Mouse (Mus musculus) C3H10T1/2 (cell line): ENCODE measurements around the gene Atm. TPM values are rescaled to one million over a fixed set of nuclear protein-coding genes. Genes with fewer than 3 reads are reported as not detected.

ENCODE experiments used
- polyA plus RNA-seq, 2 experiments: library from polyadenylated mRNA; unstranded; fragments of >200 nt; fragmentation: generic; extraction: Trizol; gene quantifications; one replicate each; pipeline ENCODE4 v1.2.1; 2012; ENCODE audit warnings: missing spikeins in 2 of 2

The Atm gene
- polyA plus RNA-seq: under 1 TPM; 0.16 to 0.60 TPM

GRCm38 (mm10) chr9:53536558-53537320 is at the start of gene Atm, which contains the start of gene Npat:
Atm (minus strand) TSS chr9:53536740.
Npat (plus strand) TSS chr9:53537047.

GRCm38 (mm10) chr9:53402291-53402711 is 134.2 kb downstream of the Atm start, which contains the start of gene 4930550C14Rik:
4930550C14Rik (plus strand) TSS chr9:53402325.

Other genes with a start within 250 kb of the Atm start
- under 1 TPM in 1 of 2 experiments, not detected in 1; 0.01 TPM for gene Exph5, start 235.1 kb downstream of the Atm start, polyA plus RNA-seq
- gene Kdelc2, start 152.7 kb downstream of the Atm start, polyA plus RNA-seq: 10 to 100 TPM in 1 of 2 experiments, under 1 TPM in 1; 0.82 to 11.2 TPM
- under 1 TPM in 1 of 2 experiments, not detected in 1; 0.15 TPM for gene 4930550C14Rik, start 134.4 kb downstream of the Atm start, polyA plus RNA-seq
- 1 to 10 TPM in 1 of 2 experiments, under 1 TPM in 1; 0.15 to 1.2 TPM for gene Npat, start 307 bp upstream of the Atm start, polyA plus RNA-seq
- gene Acat1, start 73.6 kb upstream of the Atm start, polyA plus RNA-seq: 10 to 100 TPM; 11.2 to 48.1 TPM
- gene Cul5, start 133.3 kb upstream of the Atm start, polyA plus RNA-seq: 1 to 10 TPM in 1 of 2 experiments, under 1 TPM in 1; 0.57 to 3.4 TPM
- not detected for gene Rab39, start 169.5 kb upstream of the Atm start, polyA plus RNA-seq
- gene Slc35f2, start 234.8 kb upstream of the Atm start, polyA plus RNA-seq: not detected